Mouse (Mus musculus) midbrain, embryonic 15.5 days (tissue): ENCODE results near the gene Cwc27. TPM values are rescaled to one million over a fixed set of nuclear protein-coding genes. Genes with fewer than 3 reads are reported as not detected.
A peak's percentile ranks its signal among the peaks of the same experiment; 100 is the strongest.

ENCODE experiments used
- ATAC-seq: fragments of 200-750 bp; cut with Nextera tagmentation; replicated peaks from 2 replicates; pipeline ENCODE4 v1.8.0; 2017; ENCODE audit warnings: moderate TSS enrichment
- H3K27ac ChIP-seq: fragments of 300-500 bp; sonication (generic); 2 replicates; pipeline ENCODE4 v1.5.1; 2015; ENCODE audit warnings: mild to moderate bottlenecking, inconsistent platforms
- H3K27me3 ChIP-seq: fragments of 300-500 bp; sonication (generic); replicated peaks from 2 replicates; pipeline ENCODE4 v1.6.1; 2015; ENCODE audit warnings: inconsistent platforms
- H3K36me3 ChIP-seq: fragments of 300-500 bp; sonication (generic); replicated peaks from 2 replicates; pipeline ENCODE4 v1.6.1; 2015; ENCODE audit warnings: inconsistent platforms
- H3K4me1 ChIP-seq: fragments of 300-500 bp; sonication (generic); 2 replicates; pipeline ENCODE4 v1.6.1; 2015; ENCODE audit warnings: inconsistent platforms
- H3K4me2 ChIP-seq: fragments of 300-500 bp; sonication (generic); 2 replicates; pipeline ENCODE4 v1.6.1; 2015; ENCODE audit warnings: inconsistent platforms, mild to moderate bottlenecking, moderate library complexity
- H3K4me3 ChIP-seq: fragments of 300-500 bp; sonication (generic); 2 replicates; pipeline ENCODE4 v1.5.1; 2015; ENCODE audit warnings: mild to moderate bottlenecking, inconsistent platforms
- H3K9ac ChIP-seq: fragments of 300-500 bp; sonication (generic); 2 replicates; pipeline ENCODE4 v1.6.1; 2015; ENCODE audit warnings: mild to moderate bottlenecking, inconsistent platforms
- H3K9me3 ChIP-seq: fragments of 300-500 bp; sonication (generic); 2 replicates; pipeline ENCODE4 v1.6.1; 2016; ENCODE audit warnings: inconsistent platforms
- WGBS: fragments of 180-500 bp; shearing (Covaris S2); methylation state at CpG from one replicate; pipeline ENCODE4 v1.1.7; 2015; ENCODE audit warnings: mixed read lengths; 5-methylcytosine and 5-hydroxymethylcytosine counted together
- polyA plus RNA-seq: library from polyadenylated mRNA; unstranded; fragments of >200 nt; fragmentation: Nextera tagmentation; extraction: Ambion mirVana; gene quantifications from 2 replicates; pipeline ENCODE4 v1.2.1, GENCODE M21; 2015

The Cwc27 gene
- polyA plus RNA-seq, 1 experiment from 2014 or later: 25.1 TPM

DNA sequence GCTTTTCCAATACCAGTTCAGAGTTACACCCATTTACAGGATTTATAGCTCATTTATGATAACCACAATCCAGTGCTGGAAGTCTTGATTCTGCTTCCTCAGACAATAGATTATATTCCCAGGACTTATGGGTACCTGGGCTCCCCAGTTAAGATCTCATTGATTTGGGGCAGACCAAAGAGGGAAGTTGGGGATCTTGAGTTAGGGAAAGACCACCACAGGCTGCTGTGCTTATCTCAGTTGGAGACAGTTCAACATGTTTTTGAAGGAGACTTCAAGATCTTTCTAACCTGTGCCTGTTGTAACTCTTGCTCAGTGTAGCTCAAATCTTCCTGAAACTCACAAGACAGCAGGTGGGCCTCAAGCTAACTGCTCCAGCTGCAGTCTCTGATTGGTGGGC is 4.2 kb upstream of the Cwc27 start:
- H3K4me1 ChIP-seq: peaks cover 17% of the 10 kb centered on the region
- H3K4me3 ChIP-seq: no peak overlapping the region
- H3K9me3 ChIP-seq: no peaks in the 10 kb centered on the region
- ATAC-seq: no peak
- H3K4me2 ChIP-seq: no peak overlapping the region
- no peaks in the 10 kb centered on the region for H3K36me3 ChIP-seq
- no peak overlapping the region for H3K9ac ChIP-seq
- H3K27ac ChIP-seq: no peak overlapping the region
- H3K27me3 ChIP-seq: no peaks in the 10 kb centered on the region

DNA sequence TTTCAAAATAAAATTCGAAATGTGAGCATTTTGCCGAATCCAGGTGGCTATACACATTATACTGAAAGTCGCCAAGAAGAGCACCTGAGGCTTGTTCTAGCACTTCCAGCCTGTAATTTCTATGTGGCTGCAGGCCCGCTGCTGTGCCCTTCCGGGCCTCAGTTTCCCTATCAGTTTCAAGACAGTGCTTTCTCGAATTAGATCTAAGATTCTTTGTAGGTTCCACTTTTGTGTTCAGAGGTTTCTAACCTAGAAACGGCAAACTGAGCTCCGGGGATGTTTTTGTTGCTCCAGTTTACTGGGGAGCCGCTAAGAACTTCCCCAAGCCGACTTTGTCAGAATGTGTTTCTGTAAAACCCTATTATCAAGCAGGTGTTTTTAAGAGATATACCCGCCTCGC is 754 bp upstream of the Cwc27 start:
- Histone ChIP-seq H3K36me3 (no peaks in the 10 kb centered on the region), H3K4me3 (peak overlapping the region; percentile 75), H3K9me3 (no peaks in the 10 kb centered on the region), H3K4me1 (peaks cover 28% of the 10 kb centered on the region), H3K9ac (peak overlapping the region; percentile 82), H3K27me3 (no peaks in the 10 kb centered on the region), H3K4me2 (peak overlapping the region; percentile 66), H3K27ac (no peak overlapping the region)
- WGBS: 56% methylated on average over 12 of the region's 12 CpGs
- no peak for ATAC-seq

DNA sequence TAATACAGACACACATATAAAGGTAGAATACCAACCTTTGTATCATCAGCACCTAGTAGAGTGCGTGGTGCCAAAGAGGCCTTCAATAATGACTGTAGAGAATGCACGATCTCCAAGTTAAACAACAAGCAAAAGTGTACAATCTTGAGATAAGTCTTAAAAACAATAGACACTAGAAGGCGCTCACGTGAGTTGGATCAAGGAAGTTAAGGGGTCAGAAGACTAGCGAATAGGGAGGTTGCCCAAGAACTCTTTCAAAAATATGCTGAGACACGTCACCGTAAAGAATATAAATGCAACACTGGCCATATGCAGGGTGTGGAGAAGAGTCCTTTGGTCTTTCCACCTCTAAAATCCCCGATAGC is 690 bp downstream of the Cwc27 start:
- Histone ChIP-seq H3K9me3 (no peaks in the 10 kb centered on the region), H3K27ac (no peak overlapping the region; the same call in 1 of the 2 replicates), H3K4me2 (peak overlapping the region; percentile 66), H3K36me3 (no peaks in the 10 kb centered on the region), H3K4me1 (peaks cover 25% of the 10 kb centered on the region), H3K27me3 (no peaks in the 10 kb centered on the region), H3K4me3 (peak overlapping the region; percentile 75), H3K9ac (peak overlapping the region; percentile 82)
- 10% methylated on average over 8 of the region's 8 CpGs for WGBS
- ATAC-seq: peak; percentile 29

DNA sequence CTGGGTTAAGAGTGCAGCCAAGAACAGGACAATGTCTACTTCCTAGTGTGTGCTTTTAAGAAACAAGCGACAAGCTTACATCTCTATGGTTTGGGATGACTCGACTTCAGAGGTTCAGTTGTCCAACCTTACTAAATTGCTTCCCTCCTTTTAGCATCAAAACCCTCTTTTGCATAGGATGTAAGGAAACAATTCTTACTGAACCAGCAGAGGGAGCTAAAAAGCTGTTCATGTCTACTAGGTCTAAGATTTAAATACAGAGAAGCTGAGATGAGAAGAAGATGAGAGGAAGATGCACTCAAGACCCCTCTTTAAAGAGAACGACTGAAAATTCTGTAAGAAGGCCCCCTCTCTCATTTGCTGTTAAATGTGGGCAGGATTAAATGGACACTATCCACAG is 11.3 kb downstream of the Cwc27 start:
- WGBS: 53% methylated on average over 3 of the region's 3 CpGs
- Histone ChIP-seq H3K4me2 (no peak overlapping the region), H3K36me3 (peaks cover 3% of the 10 kb centered on the region; the same call in 1 of the 2 replicates), H3K9ac (no peak overlapping the region), H3K27me3 (no peaks in the 10 kb centered on the region), H3K4me1 (no peaks in the 10 kb centered on the region), H3K9me3 (no peaks in the 10 kb centered on the region), H3K27ac (no peak overlapping the region), H3K4me3 (no peak overlapping the region)
- ATAC-seq: no peak; the same call in 1 of the 2 replicates

DNA sequence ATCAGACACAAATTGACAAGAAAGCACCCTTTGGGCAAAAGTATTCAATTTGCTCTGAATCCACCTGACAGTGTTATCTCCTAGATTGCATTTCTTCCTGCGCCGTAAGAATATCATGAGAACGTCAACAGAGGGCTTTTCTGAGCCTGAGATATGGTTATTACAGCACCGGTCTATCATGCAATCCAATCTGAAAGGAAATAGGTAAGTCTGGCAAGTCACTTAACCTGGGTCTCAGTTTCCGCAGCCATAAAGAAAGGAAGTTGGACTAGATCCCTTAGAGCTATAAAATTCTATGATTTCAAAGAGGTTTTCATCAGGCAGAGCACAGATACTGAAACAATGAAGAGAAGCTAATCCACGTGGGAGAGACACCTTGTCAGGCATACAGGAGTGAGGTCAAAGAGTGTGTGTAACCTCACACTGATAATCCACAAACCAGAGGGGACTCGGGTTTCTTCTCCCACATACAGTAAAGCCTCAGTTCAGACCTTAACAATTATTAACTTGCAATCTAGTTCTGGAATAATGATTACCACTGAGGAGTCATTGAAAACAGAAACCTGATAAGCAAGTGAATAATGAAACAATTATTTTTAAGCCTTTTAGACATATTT is 17.3 kb downstream of the Cwc27 start:
- Histone ChIP-seq H3K27ac (no peak overlapping the region), H3K4me1 (no peaks in the 10 kb centered on the region), H3K9me3 (no peaks in the 10 kb centered on the region), H3K4me3 (no peak overlapping the region), H3K4me2 (no peak overlapping the region), H3K9ac (no peak overlapping the region), H3K36me3 (peaks cover 4% of the 10 kb centered on the region; the same call in 1 of the 2 replicates), H3K27me3 (no peaks in the 10 kb centered on the region)
- WGBS: 90% methylated on average over 7 of the region's 7 CpGs
- no peak for ATAC-seq

DNA sequence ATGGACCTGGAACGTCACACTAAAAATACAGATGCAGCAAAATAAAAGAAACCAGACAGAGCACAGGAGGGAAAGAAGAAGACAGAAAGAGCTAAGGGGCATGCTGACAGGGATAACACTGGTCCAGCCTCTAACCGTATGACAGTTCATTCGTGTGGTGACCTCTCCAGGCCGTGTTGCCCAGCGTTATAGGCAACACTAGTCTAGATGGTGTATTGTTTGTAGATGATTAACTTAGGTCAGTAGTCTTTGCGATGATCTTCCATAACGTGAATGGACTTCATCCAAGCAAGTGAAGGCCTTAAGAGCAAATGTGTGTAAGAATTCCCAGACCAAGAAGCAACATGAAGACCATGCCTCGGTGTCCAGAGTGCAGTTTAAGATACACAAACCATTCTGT is 17.9 kb downstream of the Cwc27 start:
- no peak overlapping the region for H3K4me2 ChIP-seq
- H3K4me3 ChIP-seq: no peak overlapping the region
- H3K36me3 ChIP-seq: peaks cover 9% of the 10 kb centered on the region; the same call in 1 of the 2 replicates
- no peak overlapping the region for H3K9ac ChIP-seq
- no peak overlapping the region for H3K27ac ChIP-seq
- no peak for ATAC-seq
- H3K27me3 ChIP-seq: no peaks in the 10 kb centered on the region
- H3K4me1 ChIP-seq: no peaks in the 10 kb centered on the region
- WGBS: 95% methylated on average over 8 of the region's 8 CpGs
- no peaks in the 10 kb centered on the region for H3K9me3 ChIP-seq

DNA sequence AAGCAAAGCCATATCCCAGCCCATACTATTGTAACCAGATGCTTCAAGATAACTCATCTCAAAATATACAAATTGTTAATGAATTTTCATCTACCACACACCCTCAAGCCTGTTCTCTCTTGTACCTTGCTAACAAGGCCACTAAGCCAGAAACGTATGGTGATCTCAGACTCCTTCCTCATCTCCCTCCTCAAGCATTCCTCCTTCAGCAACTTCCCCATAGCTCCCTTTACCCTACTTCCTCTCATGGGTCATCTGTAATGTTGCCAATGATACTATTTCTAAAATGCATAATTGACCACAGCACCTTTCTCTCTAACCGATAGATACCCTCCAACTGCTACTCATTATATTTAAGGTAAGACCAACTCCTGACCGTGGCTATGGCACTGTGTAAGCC is 22.5 kb downstream of the Cwc27 start:
- Histone ChIP-seq H3K4me1 (no peaks in the 10 kb centered on the region), H3K27me3 (no peaks in the 10 kb centered on the region), H3K36me3 (peaks cover 16% of the 10 kb centered on the region; the same call in 1 of the 2 replicates), H3K9me3 (no peaks in the 10 kb centered on the region), H3K27ac (no peak overlapping the region), H3K4me2 (no peak overlapping the region), H3K4me3 (no peak overlapping the region), H3K9ac (no peak overlapping the region)
- 93% methylated on average over 3 of the region's 3 CpGs for WGBS
- ATAC-seq: no peak

DNA sequence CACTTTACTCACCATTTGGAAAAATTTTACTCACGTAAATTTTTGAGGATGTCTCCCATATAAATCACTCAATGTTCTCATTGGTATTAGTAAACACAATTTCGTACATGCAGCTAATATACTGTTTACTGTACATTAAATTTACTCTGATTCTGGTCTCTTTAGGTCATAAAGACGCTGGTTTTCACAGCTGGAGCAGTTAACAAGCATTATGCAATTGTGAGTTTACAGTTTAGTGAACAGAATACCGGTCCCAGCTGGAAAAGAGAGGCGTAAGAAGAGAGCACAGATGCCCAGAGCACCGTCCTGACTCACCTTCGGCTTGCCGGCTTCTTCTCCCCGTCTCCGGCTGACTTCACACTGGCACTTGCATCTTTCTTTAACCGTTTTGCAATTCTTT is 24.8 kb downstream of the Cwc27 start, which contains the start of gene Srek1ip1:
Gene Srek1ip1, plus strand, starts transcription at position 301 of the 400 bp plus-strand sequence.
- no peaks in the 10 kb centered on the region for H3K9me3 ChIP-seq

DNA sequence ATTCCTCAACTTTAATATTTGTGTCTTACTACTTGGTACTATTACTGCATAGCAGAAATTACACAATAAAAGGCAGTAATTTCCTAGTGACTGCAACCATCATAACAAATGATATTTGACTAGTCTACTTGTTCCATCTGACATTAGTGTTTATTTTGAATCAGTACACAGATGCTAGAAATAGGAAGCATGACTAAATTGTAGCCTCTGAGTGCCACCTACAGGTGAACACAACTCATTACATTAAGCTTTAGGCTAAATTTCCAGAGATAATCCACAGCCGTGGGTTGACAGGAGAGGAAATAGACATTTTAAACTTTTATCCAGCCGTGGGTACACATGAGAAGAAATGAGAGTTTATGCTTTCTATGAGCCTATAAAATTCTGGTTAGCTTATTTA is 27.3 kb downstream of the Cwc27 start:
- peak; percentile 67; the same call in 1 of the 2 replicates for ATAC-seq
- Histone ChIP-seq H3K27ac (no peak overlapping the region), H3K4me3 (no peak overlapping the region), H3K27me3 (no peaks in the 10 kb centered on the region), H3K9me3 (no peaks in the 10 kb centered on the region), H3K4me2 (no peak overlapping the region), H3K4me1 (no peaks in the 10 kb centered on the region), H3K9ac (no peak overlapping the region), H3K36me3 (peaks cover 14% of the 10 kb centered on the region; the same call in 1 of the 2 replicates)
- WGBS: 13% methylated on average over 2 of the region's 2 CpGs

More for the DNA sequence above, 24.8 kb downstream of the Cwc27 start, which contains the start of gene Srek1ip1:
- no peak within 1 kb of the TSS for H3K9ac ChIP-seq
- H3K4me3 ChIP-seq: no peak within 1 kb of the TSS
- H3K4me2 ChIP-seq: no peak within 1 kb of the TSS
- no peaks in the 10 kb centered on the region for H3K4me1 ChIP-seq
- ATAC-seq: no peak
- peaks cover 14% of the 10 kb centered on the region; the same call in 1 of the 2 replicates for H3K36me3 ChIP-seq
- H3K27me3 ChIP-seq: no peaks in the 10 kb centered on the region
- WGBS: 92% methylated on average over 11 of the region's 11 CpGs
- H3K27ac ChIP-seq: no peak within 1 kb of the TSS

DNA sequence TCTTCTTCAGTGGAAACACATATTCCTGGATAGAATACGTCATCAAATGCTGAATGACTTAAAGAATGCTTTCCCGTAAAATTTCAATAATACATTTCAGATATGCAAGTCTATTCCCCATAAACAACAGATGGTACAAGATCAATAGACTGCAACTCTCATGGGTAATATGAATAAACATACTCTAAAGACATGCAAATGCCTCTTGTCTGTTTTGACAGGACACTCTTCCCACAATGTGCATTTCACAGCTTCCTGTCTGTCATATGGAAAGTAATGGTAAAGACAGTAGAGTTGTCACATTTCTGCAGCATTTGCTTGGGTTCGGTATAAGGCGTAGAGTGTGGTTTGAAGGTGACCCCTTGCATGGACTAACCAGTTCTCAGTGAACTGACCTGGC is 29.7 kb downstream of the Cwc27 start:
- Histone ChIP-seq H3K9ac (no peak overlapping the region), H3K27ac (no peak overlapping the region), H3K4me1 (no peaks in the 10 kb centered on the region), H3K27me3 (no peaks in the 10 kb centered on the region), H3K4me3 (no peak overlapping the region), H3K4me2 (no peak overlapping the region), H3K36me3 (peaks cover 6% of the 10 kb centered on the region; the same call in 1 of the 2 replicates), H3K9me3 (no peaks in the 10 kb centered on the region)
- ATAC-seq: no peak
- 75% methylated on average over 4 of the region's 4 CpGs for WGBS

DNA sequence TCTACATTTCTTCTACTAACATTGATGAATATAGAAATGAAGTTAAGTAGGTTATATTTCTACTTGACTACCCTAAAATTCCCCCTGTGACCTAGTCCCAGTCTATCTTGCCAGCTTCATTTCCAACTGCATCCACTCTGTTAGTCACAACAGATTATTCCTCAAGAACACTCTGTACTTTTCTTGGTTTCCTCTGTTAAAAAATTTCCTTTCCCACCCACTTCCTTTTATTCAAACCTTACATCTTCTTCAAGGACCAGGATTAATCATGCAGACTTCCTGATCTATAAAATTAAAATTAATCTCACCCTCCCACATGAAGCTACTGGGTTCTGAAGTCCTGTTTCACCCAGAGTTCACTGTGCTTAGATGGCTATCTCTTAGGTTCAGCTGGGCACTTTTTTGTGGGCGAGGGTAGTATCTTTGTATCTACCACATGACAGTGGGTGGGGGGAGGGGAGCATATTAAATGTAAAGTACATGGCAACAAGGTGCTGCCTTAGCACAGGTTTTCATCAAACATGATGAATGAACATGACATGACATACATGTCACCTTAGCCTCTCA is 37.8 kb downstream of the Cwc27 start:
- no peaks in the 10 kb centered on the region for H3K9me3 ChIP-seq
- no peaks in the 10 kb centered on the region for H3K27me3 ChIP-seq
- ATAC-seq: no peak
- WGBS: 96% methylated on average over 1 of the region's 1 CpGs
- no peak overlapping the region for H3K4me2 ChIP-seq
- no peak overlapping the region for H3K9ac ChIP-seq
- H3K36me3 ChIP-seq: no peaks in the 10 kb centered on the region; the same call in 1 of the 2 replicates
- H3K27ac ChIP-seq: no peak overlapping the region
- H3K4me3 ChIP-seq: no peak overlapping the region
- H3K4me1 ChIP-seq: no peaks in the 10 kb centered on the region

DNA sequence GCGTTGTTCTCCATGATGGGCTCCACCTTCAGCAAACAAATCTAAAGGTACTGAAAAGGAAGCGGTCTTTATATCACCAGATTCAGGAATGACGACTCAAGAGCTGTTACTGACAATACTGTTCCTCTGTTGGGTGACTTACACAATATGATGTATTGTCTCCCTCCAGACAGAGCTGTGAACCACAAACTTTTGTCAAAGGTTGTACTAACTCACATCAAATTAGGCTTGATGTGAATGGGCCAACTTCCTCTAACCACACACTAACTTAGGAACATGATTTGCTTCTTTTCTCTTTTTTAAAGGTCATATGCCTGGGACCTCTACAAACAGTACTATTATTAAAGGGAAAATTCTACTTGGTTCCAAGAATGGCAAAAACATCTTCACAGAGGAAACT is 53.7 kb downstream of the Cwc27 start:
- Histone ChIP-seq H3K36me3 (no peaks in the 10 kb centered on the region), H3K4me1 (no peaks in the 10 kb centered on the region), H3K9me3 (no peaks in the 10 kb centered on the region), H3K4me2 (no peak overlapping the region), H3K9ac (no peak overlapping the region), H3K4me3 (no peak overlapping the region), H3K27me3 (no peaks in the 10 kb centered on the region), H3K27ac (no peak overlapping the region)
- ATAC-seq: no peak
- WGBS: 79% methylated on average over 3 of the region's 3 CpGs

DNA sequence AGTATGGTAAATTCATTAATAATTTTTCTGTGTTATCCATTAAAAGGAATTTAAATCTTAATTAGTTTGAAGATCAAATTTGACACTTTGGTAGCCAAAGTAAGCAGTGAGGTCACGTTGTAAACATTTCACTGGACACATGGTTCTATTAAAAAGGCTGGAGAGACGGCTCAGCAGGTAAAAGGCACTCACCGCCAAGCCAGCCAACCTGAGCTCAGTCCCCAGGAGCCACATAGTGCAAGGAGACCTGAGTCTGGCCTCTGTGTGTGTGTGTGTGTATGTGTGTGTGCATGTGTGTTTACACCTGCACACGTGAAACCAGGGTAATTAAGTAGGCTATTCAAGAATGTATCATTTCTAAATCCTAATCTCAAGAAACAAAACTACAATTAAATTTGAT is 54.5 kb downstream of the Cwc27 start:
- Histone ChIP-seq H3K9me3 (no peaks in the 10 kb centered on the region), H3K27me3 (no peaks in the 10 kb centered on the region), H3K9ac (no peak overlapping the region), H3K4me3 (no peak overlapping the region), H3K36me3 (no peaks in the 10 kb centered on the region), H3K4me2 (no peak overlapping the region), H3K4me1 (no peaks in the 10 kb centered on the region), H3K27ac (no peak overlapping the region)
- 94% methylated on average over 4 of the region's 4 CpGs for WGBS
- ATAC-seq: no peak
